Mouse (Mus musculus) ovary, postnatal 36 days (tissue): ENCODE data around the gene Fcrl1.

ENCODE experiments used
- DNase-seq: peaks from one replicate; pipeline ENCODE4 v3.0.0; 2022; ENCODE audit warnings: low spot score, mixed read lengths

The Fcrl1 gene

DNA sequence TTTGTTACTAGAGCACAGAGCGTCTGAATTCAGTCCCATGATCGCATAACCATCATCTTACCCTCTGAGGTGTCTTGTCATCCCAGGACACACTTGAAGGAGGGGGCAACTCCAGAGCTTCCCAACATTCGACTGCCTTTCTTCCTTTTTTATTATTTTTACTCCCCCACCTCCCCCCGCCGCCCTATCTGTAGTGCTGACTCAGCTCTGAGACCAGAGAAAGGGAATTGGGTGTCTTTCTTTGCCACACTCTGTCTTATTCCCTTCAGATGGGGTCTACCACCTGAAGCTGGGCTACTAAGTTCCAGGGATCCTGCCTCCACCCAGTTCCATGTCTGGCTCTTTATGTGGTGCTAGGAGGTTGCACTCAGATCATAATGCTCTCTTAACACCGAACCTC lies 34.4 kb downstream of the Fcrl1 start:
- no peak for DNase-seq

DNA sequence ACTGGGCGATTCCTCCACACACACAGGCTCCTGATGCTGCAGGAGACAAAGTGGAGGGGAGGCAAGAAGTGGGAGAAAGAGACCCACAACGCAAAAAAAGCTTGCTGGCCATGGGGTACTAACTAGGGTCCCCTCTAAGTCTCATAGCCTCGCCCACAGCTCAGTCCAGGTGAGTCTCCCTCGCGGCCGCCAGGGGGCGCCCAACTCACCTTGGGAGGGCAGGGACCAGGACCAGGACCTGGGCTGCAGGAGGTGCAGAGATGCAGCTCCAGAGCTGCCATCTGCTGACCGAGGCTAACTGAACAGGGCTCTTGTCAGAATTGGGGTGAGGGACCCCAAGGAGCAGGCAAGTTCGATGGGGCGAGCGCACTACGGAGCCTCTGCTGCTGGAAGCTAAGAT lies 35.0 kb downstream of the Fcrl1 start:
- peak; percentile 44 for DNase-seq

DNA sequence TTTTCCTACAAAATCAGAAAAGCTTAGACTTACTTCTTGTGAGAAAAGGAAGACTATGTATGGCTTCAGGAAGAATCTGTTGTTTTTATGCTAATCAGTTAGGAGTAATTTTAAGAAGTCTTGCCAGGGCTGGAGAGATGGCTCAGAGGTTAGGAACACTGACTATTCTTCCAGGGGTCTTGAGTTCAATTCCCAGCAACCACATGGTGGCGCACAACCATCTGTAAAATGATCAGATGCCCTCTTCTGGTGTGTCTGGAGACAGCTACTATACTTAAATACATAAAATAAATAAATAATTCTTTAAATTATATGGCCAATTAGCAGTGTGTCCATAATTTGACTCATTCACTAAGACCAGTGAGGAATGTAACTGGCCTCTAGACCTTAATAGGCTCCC lies 44.5 kb downstream of the Fcrl1 start:
- no peak for DNase-seq

DNA sequence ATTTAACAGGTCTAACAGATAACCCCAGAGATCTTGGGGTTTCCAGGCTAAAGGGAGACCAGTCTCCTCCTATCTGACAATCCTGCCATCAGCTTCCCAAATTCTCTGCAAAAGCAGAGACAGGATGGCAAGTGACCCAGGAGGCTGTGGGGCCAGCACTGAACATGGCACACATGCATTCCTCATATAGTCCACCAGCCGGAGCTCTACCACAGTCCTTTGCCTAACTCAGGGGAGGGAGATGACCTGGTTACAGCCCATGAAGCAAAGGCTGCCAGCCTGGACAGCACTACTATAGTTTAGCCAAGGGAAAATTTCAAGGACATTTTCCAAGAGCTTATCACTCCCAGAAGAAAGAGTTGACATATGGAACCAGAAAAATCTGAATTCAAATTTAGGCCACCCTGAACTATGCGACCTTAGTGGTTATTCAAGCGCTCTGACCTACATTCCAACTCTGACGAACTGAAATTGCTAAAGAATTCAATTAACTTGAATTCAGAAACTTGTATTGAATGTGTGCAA lies 46.3 kb downstream of the Fcrl1 start:
- DNase-seq, result no peak

DNA sequence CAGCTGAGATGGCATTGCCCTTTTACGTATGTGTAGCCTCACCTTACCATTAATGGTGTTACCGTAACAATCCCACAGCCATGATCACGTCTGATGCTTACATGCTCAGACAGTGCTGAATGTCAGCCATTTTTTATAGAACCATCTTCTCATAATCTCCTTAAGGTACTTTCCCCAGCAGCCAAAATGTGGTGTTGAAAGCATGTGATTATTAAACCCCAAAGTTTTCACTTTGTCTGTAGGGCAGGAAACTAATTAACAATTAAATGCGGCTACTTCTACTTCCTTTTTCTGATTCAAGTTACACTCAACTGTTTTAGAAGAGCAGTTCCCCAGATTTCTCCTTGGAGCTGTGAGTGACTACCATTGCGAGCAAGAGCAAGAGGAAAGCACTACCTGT lies 59.3 kb downstream of the Fcrl1 start, which contains the start of gene Fcrl5:
Gene Fcrl5 (plus strand): TSS at position 295 of the 400 bp plus-strand sequence.
- no peak for DNase-seq

DNA sequence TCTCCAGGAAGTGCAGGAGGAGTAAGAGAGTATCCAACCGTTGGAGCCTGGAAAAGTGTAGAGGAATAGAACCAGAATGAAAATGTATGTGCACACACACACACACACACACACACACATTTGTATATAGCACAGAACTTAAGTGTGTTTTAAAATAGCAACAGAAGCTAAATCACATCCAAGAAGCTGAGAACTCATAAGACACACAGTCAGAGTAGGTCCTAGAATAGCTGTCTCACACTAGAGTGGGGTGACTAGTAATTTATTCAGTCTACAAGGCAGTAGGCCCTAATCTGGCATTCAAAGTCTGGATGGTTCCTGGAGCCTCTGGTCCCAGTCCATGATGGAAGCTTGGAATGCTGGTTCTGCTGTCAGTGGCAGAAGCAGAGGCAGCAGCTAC lies 64.4 kb downstream of the Fcrl1 start:
- DNase-seq, result no peak

DNA sequence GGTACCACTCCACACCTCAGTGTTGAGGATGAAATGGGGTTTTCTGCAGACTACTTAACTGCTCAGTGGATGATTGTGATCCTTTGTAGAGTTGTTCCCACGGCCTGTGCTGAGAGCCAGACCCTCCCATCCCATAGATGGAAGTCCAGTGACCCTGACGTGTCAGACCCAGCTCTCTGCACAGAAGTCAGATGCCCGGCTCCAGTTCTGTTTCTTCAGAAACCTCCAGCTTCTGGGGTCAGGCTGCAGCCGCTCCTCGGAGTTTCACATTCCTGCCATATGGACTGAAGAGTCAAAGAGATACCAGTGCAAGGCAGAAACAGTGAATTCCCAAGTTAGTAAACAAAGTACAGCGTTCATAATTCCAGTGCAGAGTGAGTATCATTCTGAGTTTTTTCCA lies 67.8 kb downstream of the Fcrl1 start:
- DNase-seq, result no peak
